Mouse (Mus musculus): ENCODE results near the gene Mgll.

- TF ChIP-seq CTCF (IDR thresholded peaks at IDR 0.05; ENCODE audit: control insufficient read depth, insufficient read depth, low read length) (no peak), POLR2A (IDR thresholded peaks at IDR 0.05; ENCODE audit: borderline replicate concordance, control insufficient read depth, low read depth, low read length) (no peak)
Observed at GRCm38 (mm10) chr6:88717143-88718032, 6.8 kb upstream of the Mgll start.
